Mouse (Mus musculus) fat pad, adult 2 months (tissue): ENCODE data around the gene Cped1.

Experiments
- DNase-seq: peaks from one replicate; pipeline ENCODE4 v3.0.0-alpha.2; 2011; ENCODE audit warnings: low read depth, low spot score; ENCODE audit errors: extremely low read depth

Cped1 gene

DNA sequence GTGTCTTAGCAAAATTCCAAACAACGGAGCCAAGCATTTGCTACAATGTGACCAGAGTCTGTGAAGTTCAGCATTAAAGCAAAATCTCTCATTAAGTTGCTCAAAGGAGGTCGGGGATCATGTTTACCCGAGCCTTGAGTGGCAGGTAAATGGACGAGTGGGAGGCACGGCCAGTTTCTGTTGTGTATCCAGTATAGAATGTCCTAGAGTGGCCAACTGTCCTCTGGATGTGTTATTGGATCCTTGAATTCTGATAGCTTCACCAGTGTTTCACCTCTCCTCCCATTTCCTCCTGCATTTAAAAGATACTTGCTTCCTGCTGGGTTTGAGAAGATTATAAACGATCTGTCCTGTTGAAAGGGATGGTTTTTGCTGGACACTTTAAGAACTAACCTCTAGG is 14.4 kb downstream of the Cped1 start:
- no peak for DNase-seq

DNA sequence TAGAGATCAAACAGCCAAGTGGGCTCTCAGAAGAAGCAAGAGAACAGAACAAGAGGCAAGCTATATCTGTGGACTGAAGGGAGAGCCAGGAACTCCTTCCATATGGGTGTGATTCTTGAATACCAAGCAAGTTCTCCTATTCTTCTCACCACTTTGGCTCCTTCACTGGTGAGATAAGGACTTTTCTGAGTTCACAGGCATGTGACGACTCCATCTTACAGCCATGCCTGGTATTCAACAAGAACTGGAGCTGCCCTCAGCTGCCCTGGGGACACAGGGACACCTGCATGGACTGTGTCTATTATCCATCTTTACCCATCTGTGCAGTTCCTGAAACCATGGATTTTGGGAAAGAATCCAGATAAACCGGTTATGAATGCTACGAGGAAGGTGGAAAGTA is 15.2 kb downstream of the Cped1 start:
- DNase-seq: no peak

DNA sequence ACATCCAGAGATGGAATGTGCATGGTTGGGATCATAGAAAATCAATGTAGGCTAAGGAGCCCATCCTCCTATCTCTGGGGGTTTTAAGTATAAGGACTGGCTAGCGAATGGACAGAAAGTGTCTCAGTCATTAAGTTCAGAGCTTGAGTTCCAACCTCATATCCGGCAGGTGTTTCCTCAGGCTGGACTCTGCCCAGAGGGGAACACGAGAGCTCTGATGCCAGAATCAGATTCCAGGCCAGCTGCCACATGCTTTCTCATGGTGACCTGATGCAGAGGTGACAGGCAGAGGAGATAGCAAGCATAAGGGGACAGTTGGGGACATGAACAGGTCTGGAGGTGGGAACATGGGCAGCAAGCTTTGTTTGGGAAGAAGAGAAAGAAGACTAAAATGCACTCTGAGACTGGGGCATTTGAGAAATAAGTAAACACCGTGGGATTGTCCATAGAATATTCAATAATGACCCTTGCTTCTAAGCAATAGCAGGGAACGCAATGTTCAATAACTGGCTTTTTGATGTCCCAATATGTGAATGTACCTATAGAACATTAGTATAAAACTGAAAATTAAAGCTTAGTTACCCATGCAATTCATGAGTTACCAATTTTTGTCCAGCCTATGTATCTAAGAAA is 15.7 kb downstream of the Cped1 start:
- DNase-seq: no peak

DNA sequence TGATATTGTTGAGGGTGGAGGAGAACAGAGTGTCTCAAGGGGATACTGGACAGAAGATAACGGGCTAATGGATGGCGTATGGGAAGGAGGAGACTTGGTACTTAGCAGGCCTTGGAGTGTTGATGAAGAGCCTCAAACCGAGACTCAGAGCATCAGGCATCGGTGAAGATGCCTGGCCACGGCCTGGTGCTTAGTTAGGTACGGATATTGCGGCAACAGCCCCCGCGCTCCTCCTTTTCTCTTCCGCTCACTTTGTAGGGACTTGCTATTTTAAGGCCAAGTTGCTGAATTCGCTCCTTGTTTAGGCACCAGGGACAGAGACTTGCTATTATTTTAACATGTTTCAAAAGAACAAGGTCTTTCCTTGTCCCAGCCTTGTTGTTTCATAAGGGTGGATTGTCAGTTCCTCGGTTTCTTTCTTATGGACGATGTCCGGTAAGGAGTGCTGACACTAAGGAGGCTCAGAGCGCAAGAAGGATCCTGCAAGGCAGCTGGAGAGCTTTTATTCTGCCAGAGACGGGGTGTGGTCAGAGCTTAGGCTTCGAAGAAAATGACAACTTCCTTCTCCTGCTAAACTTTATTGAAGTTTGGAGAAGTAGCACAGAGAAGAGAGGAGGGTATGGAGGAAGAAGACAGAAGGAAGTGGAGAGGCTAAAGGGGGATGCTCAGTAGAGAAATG is 16.9 kb downstream of the Cped1 start:
- DNase-seq: no peak

DNA sequence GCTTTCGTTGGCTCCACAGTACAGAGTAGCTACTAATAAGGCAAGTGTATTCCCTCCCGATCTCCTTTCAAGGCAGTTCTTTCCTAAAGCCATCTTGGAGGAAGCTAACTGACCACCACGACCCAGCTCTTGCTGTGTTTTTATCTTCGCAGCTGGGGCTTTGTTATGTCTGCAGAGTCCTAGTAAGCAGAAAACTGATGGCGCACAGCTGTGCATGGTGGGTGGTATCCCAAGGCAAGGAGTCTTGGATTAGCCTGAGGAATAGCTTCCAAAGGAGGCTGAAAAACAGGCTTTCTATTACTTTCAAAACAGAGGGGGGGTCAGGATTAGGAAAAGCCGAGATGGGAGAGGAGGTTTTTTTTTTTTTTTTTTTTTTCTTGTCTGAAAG is 17.5 kb downstream of the Cped1 start:
- DNase-seq: no peak

DNA sequence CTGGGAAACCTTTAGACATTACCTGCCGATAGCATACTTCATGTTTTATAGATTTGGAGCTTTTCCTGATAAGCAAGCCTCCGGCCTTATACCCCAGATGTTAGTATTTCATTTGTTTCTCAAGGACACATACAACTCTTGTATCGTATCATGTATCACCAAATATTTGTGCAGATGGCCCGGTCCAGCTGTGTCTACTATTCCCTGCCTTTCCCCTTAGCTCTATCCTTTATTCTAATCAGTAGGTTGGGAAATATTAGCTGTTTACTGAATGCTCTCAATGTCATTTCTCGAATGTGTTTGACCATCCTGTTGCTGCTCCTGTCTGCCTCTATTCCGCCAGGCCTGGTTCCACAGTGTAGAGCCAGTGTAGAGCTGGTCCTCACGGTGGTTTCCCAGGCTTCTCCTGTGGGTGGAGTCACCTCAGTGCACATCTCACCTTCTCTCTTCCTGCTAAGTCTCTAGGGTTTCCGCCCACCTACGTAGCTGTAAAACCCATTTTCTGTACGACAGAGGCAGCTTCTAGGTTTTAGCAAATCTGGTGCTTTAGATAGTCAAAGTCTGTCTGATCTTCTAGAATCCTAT is 18.3 kb downstream of the Cped1 start:
- no peak for DNase-seq

DNA sequence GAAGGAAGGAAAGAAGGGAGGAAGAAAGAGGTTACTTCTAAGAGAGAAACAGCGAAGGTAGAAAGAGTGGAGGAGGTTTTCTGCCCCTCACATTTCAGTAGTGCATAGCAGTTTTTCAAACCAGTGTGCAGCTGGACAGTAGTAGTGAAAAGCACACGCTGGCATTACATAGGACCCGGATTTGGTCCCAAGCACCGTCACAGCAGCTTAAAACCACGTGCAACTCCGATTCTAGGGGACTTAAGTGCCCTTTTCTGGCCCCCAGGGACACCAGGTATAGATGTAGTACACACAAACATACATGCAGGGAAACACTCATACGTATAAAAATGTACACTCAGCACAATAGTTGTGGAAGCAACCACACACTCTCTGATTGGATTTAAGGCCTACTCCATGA is 22.6 kb downstream of the Cped1 start:
- no peak for DNase-seq

DNA sequence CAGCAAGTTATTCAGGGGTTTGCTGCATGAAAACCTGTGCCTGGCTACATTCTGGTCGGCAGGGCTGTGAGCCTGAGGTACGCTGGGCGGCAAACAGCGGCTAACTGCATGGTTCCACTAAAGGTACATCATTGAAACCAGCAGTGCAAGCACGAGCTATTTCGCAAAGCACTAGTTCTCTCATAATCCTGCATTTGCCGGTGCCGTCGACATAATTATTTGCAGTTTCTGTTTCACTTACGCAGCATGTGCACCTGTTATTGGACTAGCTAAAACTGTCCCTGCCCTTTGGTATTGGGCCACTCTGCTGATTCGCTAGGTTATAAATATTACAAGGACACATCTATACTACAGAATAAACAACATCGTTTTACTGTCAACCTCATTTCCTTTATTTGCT is 24.5 kb downstream of the Cped1 start:
- no peak for DNase-seq

DNA sequence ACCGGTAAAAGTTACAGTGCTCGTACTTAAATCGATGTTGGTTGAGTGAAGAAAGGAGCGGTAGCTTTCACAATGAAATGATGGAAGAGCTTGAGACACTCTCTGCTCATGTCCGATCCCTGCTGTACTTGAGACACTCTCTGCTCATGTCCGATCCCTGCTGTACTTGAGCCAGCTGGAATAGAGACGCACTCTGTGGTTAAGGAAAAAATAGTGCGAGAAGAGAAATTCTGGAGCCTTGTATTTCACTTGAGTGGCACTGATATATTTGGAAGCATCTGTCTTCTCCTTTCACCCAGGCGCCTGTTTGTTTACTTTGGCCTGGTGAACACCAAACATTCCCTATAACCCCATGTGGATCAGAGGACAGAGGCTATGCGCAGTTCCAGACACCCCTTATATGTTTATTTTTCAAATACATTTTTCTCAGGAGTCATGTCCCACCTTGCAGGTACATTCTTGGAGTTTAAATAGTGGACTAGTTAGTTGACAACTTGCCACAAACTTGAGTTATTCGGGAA is 25.1 kb downstream of the Cped1 start:
- no peak for DNase-seq

DNA sequence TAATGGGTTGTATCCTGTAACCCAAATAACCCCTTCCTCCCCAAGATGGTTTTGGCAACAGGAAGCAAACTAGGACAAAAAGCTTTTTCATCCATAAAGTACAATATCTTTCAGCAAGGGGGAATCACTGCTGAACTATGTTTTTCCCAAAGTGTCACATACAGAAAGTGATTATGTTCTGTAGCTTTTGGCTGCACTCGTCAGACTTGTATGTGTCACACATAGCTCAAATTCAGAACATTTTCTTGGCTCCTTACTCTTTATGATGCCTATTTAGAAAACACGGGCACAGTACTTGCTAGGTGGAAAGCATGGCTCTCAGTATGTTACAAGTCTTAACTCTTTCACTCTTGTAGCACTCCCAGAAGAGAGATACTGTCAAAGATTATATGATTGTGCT is 25.8 kb downstream of the Cped1 start:
- DNase-seq: no peak

DNA sequence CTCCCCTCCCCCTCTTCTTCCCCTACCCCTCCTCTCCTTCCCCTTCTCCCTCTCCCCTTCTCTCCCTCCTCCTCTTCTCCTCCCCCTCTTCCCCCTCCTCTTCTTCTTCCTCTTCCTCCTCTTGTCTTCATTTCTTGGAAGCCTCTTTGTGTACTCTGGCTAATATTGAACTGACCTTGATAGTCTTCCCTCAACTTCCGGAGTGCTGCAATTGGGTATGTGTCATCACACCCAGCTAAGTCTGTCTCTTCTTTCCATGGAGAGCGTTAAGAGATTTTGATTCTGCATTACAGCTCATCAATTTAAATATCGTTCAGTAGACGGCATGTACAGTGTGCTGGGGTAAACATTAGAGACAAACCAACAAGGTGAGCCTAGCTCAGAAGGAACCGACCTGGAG is 26.4 kb downstream of the Cped1 start:
- DNase-seq: no peak

DNA sequence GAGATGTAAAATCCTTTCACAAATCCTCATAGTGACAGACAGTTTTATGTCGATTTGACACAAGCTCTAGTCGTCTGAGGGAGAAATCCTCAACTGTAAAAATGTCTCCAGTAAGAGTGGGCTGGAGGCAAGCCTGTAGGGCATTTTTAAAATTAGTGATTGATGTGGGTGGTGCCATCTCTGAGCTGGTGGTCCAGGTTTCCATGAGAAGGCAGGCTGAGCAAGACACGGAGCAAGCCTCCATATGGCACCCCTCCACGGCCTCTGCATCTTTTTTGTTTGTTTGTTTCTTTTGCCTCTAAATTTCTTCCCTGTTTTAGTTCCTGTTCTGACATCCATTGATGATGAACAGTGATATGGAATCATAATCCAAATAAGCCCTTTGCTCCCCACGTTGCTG is 26.8 kb downstream of the Cped1 start:
- DNase-seq: no peak

DNA sequence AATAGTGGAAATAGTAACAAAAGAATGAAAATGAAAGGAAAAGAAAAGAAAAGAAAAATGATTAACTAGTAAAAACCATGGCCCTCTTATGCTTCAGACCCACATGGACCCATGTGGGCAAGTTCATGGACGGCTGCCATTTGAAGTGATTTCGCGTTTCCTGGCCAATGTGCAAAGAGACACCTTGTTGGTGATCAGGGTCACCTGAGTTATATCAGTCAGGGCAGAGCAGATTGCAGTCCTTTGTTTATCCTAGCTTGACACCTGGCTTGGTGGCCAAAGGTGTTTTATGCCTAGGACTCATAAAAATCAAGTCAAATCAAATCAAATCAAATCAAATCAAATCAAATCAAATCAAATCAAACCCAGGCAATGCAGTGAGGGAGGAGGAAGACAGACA is 27.7 kb downstream of the Cped1 start:
- DNase-seq: no peak

DNA sequence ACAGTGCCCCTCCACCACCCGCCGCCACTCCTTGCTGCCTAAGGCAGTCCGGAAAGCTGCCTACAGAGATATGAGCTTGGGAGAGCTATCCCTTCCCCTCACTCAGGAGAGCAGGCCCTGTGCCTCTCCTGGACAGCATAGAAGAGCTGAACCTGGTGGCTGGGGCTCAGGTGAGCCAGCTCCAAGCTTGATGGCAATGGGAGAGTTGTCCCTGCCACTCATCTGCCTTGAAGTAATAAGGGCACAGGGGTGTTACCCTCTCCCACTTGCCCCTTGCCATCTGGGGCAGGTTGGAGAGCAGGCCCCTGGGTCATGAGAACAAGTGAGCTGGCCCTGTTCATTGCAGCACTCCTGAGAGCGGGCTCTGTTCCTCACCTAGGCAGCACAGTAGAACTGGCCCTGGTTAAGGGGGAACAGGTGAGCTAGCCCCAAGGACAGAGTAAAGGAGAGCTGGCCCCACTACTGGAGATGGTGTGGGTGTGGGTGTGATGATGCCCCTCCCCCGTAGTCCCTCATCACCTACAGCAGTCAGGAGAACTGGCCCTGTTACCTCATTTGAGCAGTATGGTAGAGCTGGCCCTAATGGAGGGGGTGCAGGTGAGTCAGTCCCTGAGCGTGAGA is 28.7 kb downstream of the Cped1 start:
- no peak for DNase-seq

DNA sequence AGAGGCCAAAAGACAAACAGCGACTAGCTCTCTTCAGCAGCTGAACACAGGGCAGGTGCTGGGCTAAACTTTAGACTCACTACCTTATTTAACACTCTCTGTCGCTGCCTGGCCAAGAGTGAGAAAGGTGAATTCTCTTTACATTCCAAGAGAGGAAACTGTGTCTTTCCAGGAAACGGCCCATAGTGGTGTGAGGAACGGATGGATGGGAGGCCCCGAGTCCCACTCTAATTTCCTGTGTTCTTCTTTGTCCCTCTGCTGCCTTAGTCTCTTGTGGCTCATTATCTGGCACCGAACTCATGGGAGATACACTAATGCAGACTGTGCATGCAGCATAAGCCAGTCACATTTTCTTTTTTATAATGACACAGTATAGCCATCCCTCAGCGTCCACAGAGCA is 31.9 kb downstream of the Cped1 start:
- no peak for DNase-seq

DNA sequence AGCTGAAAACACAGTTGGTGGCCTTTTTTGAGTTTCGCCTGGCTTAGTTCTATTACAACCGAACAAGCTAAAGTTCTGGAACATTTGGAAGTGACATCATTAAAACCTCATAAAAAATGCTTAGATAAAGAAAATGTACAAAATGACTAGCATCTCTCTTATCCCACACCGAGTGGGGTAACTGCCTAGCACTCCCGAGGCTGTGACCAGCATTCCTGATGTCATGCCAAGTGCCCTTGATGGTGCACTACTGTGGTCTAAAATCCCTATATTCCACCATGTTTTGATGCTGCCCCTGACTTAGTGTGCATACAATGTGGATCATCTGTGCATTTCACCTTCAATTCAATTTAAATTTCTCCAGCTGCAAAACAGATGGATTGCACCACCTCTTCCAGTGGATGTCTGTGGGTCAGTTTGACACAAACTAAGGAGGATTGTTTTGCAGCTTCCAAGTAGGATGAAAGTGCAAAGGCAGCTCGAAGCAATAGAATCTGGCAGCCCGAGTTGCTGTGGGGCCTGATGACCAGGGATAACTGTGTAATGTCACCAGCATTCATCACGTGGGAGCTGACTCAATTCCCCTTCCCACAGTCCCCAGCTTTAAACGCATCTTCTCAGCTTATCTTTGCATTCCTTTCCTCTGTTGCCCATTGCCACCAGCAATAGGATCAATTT is 33.2 kb downstream of the Cped1 start:
- no peak for DNase-seq

DNA sequence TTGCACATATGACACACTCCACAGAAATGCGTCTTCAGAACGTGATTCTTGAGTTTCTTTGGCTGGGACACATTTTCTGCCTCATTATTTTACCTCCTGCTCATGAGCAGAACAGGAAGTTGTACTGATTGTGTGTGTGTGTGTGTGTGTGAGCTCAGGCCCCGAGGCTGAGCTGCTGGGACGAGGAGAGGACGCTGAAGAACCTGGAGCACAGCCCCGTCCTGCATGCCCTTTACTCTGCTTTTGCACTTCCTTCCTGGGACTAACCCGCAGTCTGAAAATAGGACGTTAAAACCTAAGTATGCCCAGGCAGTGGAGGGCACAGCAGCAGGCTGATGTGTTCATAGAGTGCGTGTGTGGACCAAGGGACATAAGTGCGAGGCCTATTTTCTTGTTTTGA is 33.9 kb downstream of the Cped1 start:
- DNase-seq: no peak

DNA sequence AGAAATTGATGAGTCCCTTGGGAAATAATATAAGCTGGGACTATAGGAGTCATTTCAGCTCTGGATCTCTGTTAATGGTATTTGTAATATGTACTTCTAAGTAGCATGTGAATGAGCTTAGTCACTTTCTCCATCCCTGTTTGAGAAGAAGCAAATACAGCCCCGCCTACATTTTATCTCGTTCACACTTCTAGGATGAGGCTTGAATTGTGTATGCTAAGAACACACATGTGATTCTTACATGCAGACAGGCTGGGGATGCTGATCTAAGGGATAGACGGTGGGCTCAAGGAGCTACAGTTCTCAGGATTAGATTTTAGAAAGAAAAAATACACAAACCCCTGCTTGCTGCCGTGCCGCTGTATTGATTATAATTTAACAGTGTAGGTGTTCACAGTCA is 35.0 kb downstream of the Cped1 start:
- DNase-seq: no peak

DNA sequence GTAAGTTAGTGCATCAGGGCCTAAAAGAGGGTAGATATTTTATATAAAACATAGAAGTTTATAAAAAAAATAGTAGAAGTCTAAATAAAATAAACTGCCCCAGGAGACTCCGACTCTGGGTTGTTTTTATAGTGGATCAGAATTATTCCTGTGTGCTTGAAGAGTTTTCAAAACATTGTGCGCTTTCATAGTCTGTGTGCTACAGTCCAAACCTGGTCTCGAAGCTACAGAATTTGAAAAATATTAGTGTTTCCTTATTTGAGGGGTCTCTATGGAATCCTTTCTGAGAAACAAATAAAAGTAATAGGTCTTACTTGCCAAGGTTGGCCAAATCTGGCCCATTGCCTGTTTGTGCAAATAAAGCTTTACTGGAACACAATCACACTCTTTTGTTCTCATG is 35.6 kb downstream of the Cped1 start:
- DNase-seq: no peak

DNA sequence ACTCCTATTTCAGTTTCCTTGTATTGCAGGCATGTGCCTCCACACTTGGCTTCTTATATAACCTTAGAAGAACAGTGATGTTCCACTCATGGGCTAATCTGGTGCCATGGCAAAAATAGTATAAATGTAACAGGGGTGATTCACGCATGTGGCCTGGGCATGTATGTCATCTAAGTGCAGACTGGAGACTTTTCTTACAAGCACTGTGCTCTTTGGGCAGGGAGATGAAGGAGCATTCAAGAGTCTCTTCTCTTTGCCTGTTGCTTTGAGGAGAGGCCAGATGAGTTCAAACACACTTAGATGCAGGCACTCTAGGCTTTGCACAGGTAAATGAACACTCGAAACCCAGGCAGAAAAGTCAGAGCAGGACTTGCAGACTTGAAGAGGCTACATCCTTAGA is 38.5 kb downstream of the Cped1 start:
- no peak for DNase-seq

DNA sequence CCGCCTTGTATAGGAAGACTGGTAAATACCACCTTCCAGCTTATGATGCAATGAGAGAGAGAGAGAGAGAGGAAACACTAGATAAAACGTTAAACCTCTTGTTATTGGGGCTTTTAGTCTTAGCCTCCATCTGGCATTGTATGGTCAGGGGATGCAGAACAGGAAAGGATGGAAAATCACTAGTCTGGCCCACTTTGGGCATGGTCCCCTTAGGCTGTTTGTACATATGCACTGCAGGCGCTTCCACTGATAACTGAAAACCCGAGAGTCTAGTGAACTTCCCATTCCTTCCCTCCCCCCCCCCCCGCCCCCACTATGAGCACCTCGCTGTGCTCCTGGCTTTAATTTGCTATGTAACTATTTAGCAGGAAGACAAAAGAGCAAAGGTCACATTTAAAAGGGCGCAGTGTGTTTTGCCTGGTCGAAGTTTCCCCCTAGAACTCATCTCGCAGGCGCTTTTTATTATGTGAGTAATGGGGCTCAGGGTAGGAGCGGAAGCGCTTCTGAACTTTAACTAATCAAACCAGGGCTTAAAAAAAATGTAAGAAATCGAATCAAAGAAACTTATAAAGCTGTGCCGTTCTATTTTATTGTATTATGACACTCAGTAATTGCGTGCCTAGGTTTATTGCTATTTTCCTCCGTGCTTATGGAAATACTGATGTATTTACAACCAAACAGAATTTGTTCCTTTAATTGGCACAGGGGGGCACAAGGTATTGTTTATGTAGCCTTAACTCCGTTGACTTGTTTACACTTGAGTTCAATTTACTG is 40.1 kb downstream of the Cped1 start:
- no peak for DNase-seq
